Mouse (Mus musculus): ENCODE measurements at regions not wholly inside any gene's neighbourhood (a gene's known extent, or its start where the extent isn't known, plus 50 kb on each side); places are given as distances from the start of the nearest gene placed in this dataset.

DNA sequence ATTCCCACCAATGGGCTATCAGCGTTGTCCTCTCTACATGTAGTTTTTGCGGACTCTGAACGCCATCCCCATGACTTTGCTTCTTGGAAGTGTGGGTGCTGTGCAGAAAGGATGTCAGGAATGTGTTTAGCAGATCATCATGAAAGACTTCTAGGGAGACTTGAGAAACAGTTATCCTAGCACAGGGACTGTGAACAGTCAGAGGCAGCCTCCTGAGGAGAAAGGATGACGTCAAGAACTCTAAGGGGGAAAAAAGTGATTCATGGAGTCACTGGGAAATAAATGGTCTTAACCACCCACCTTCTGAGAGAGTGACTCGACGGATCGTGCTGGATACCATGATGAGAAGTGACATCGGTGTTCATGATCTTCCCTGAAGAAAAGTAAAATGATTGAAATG is 96.5 kb upstream of the Cxcl12 start:
- Histone ChIP-seq H3K36me3 (ENCODE audit: insufficient read depth, low read length) (no peaks in the 10 kb centered on the region), H3K4me3 (ENCODE audit: low read depth, low read length) (no peak overlapping the region), H3K9ac (replicated peaks; ENCODE audit: low read length, poor library complexity, severe bottlenecking) (no peak overlapping the region), H3K27me3 (ENCODE audit: insufficient read depth, low read length) (no peaks in the 10 kb centered on the region), H3K4me2 (ENCODE audit: low read depth, low read length, poor library complexity, severe bottlenecking) (no peak overlapping the region), H3K9me3 (ENCODE audit: low read length) (no peaks in the 10 kb centered on the region), H3K27ac (ENCODE audit: low read depth, low read length) (no peak overlapping the region), H3K4me1 (ENCODE audit: insufficient read depth, low read length) (no peaks in the 10 kb centered on the region)
- TF ChIP-seq CTCF (IDR thresholded peaks at IDR 0.05): no peak
- 81% methylated on average over 8 of the region's 8 CpGs for WGBS
- ATAC-seq (ENCODE audit: low FRiP score): no peak
- no peak for DNase-seq (ENCODE audit: low spot score)

DNA sequence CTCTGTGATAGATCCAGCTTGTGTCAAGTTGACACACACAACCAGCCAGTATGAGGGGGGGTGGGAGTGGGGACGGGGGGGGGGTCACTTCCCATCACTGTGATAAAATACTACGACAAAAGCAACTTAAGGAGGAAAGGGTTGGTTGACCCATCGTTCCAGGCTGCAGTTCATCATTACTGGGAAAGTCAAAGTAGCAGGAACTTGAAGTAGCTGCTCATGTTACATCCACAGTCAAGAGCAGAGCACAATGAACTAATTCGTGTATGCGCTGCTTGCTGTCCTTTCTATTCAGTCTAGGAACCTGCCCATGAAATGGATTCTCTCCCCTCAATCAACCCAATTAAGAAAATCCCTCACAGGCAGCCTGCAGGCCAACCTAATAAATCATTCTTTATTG is 88.8 kb upstream of the Cxcl12 start:
- no peaks in the 10 kb centered on the region for H3K9me3 ChIP-seq (ENCODE audit: low read length)
- H3K4me2 ChIP-seq (ENCODE audit: low read depth, low read length, poor library complexity, severe bottlenecking): no peak overlapping the region
- 72% methylated on average over 5 of the region's 5 CpGs for WGBS
- no peaks in the 10 kb centered on the region for H3K4me1 ChIP-seq (ENCODE audit: insufficient read depth, low read length)
- TF ChIP-seq CTCF (IDR thresholded peaks at IDR 0.05): no peak
- no peaks in the 10 kb centered on the region for H3K27me3 ChIP-seq (ENCODE audit: insufficient read depth, low read length)
- no peak for ATAC-seq (ENCODE audit: low FRiP score)
- H3K9ac ChIP-seq (replicated peaks; ENCODE audit: low read length, poor library complexity, severe bottlenecking): no peak overlapping the region
- DNase-seq (ENCODE audit: low spot score): no peak
- no peak overlapping the region for H3K27ac ChIP-seq (ENCODE audit: low read depth, low read length)
- no peaks in the 10 kb centered on the region for H3K36me3 ChIP-seq (ENCODE audit: insufficient read depth, low read length)
- no peak overlapping the region for H3K4me3 ChIP-seq (ENCODE audit: low read depth, low read length)

DNA sequence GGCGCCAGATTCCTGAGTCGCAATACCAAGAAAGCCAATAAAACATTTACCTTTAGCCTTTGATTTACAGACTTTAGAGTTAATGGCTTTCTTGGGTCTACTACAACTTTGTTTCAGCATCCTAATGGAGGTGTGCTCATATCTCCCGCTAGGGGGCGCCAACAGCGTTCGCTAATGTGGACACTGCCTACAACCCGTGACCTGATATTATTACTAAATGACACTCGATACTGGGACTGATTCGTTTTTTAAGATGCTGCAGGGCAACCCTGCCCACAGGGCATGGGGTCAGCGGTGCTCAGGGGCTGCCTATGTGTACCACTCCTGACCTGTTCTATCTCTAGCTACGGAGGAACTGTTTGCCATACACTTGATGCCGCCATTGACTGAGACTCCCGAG is 87.4 kb upstream of the Cxcl12 start:
- DNase-seq (ENCODE audit: low spot score): peak; percentile 43
- Histone ChIP-seq H3K4me2 (ENCODE audit: low read depth, low read length, poor library complexity, severe bottlenecking) (no peak overlapping the region), H3K36me3 (ENCODE audit: insufficient read depth, low read length) (no peaks in the 10 kb centered on the region), H3K4me3 (ENCODE audit: low read depth, low read length) (no peak overlapping the region), H3K9ac (replicated peaks; ENCODE audit: low read length, poor library complexity, severe bottlenecking) (no peak overlapping the region), H3K9me3 (ENCODE audit: low read length) (no peaks in the 10 kb centered on the region), H3K4me1 (ENCODE audit: insufficient read depth, low read length) (no peaks in the 10 kb centered on the region), H3K27me3 (ENCODE audit: insufficient read depth, low read length) (no peaks in the 10 kb centered on the region), H3K27ac (ENCODE audit: low read depth, low read length) (no peak overlapping the region)
- WGBS: 50% methylated on average over 13 of the region's 13 CpGs
- no peak for ATAC-seq (ENCODE audit: low FRiP score)
- TF ChIP-seq CTCF (IDR thresholded peaks at IDR 0.05): peak; percentile 56

DNA sequence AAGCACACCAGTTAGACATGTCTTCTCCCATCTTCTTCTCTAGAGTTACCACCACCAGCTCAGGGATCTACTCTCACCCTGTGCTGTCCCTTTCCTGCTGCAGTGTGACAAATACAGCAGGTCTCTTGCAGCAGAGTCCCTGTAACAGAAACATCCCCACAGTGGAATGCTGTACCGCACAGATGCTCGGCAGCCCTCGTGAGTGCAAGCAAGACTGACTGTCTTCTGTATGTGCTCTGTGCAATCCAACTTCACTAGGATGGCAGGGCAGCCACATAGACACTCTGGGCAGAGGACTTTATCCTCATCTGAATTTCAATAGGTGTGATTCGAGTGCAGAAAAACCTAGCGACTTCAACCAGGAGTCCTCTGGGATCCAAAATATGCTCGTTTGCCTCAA is 84.1 kb upstream of the Cxcl12 start:
- H3K27me3 ChIP-seq (ENCODE audit: insufficient read depth, low read length): no peaks in the 10 kb centered on the region
- no peak overlapping the region for H3K4me3 ChIP-seq (ENCODE audit: low read depth, low read length)
- 49% methylated on average over 6 of the region's 6 CpGs for WGBS
- DNase-seq (ENCODE audit: low spot score) (no peak), ATAC-seq (ENCODE audit: low FRiP score) (no peak)
- H3K9ac ChIP-seq (replicated peaks; ENCODE audit: low read length, poor library complexity, severe bottlenecking): no peak overlapping the region; the same call in 1 of the 2 replicates
- H3K4me1 ChIP-seq (ENCODE audit: insufficient read depth, low read length): no peaks in the 10 kb centered on the region
- TF ChIP-seq CTCF (IDR thresholded peaks at IDR 0.05): no peak
- H3K36me3 ChIP-seq (ENCODE audit: insufficient read depth, low read length): no peaks in the 10 kb centered on the region
- H3K4me2 ChIP-seq (ENCODE audit: low read depth, low read length, poor library complexity, severe bottlenecking): no peak overlapping the region
- H3K27ac ChIP-seq (ENCODE audit: low read depth, low read length): no peak overlapping the region
- no peaks in the 10 kb centered on the region for H3K9me3 ChIP-seq (ENCODE audit: low read length)

DNA sequence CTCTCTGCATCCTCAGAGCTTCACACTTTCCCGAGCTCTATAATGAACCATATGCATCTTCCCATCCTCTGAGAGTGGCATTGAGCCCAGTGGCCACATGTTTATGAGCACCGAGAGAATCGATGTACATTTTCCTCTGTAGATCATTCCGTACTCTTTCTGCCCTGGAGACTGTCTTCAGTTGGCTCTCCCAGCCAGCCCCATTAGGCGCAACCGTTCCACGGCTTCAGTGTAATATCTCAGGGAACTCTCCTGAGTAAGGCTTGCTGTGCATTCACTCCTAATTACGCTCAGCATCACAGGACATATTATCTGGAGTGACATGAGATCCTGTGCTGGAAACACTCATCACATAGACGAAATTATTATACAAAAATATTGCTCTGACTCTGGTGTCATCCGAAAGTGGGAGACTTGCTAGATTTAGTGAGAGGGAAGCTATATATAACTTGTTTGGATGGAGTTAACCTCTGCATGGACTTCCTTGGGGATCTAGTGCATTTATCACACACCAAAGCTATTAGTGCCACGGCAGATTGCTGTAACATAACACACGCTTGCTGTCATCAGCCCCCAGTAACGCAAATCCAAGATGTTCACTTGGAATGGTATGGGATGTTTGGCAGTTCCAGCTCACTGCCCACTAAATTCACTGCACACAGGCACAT is 83.4 kb upstream of the Cxcl12 start:
- TF ChIP-seq CTCF (IDR thresholded peaks at IDR 0.05): no peak
- 73% methylated on average over 13 of the region's 13 CpGs for WGBS
- peak; percentile 8 for DNase-seq (ENCODE audit: low spot score)
- H3K4me2 ChIP-seq (ENCODE audit: low read depth, low read length, poor library complexity, severe bottlenecking): no peak overlapping the region
- H3K9me3 ChIP-seq (ENCODE audit: low read length): no peaks in the 10 kb centered on the region
- no peaks in the 10 kb centered on the region for H3K4me1 ChIP-seq (ENCODE audit: insufficient read depth, low read length)
- H3K9ac ChIP-seq (replicated peaks; ENCODE audit: low read length, poor library complexity, severe bottlenecking): no peak overlapping the region
- H3K27me3 ChIP-seq (ENCODE audit: insufficient read depth, low read length): no peaks in the 10 kb centered on the region
- H3K36me3 ChIP-seq (ENCODE audit: insufficient read depth, low read length): no peaks in the 10 kb centered on the region
- no peak overlapping the region for H3K4me3 ChIP-seq (ENCODE audit: low read depth, low read length)
- H3K27ac ChIP-seq (ENCODE audit: low read depth, low read length): no peak overlapping the region
- no peak for ATAC-seq (ENCODE audit: low FRiP score)

DNA sequence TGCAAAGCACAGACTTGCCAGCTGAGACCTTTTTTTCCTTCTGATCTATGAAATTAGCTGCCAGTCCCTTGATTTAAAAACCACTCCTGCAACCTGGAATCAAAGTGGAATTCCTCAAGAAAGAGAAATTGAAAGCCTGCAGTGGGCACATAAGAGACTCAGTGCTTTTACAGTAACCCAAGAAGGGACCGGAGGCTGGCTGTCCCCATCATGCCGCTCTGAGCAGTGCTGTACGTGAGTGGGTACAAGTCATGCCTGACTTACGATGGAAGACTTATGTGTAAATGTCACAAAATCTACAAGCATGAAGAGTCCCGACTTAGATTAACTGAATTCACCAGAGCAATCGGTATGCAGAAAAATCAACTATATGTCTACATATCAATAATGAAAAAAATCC is 73.6 kb upstream of the Cxcl12 start:
- H3K9ac ChIP-seq (replicated peaks; ENCODE audit: low read length, poor library complexity, severe bottlenecking): no peak overlapping the region
- no peaks in the 10 kb centered on the region for H3K4me1 ChIP-seq (ENCODE audit: insufficient read depth, low read length)
- H3K36me3 ChIP-seq (ENCODE audit: insufficient read depth, low read length): no peaks in the 10 kb centered on the region
- no peaks in the 10 kb centered on the region for H3K27me3 ChIP-seq (ENCODE audit: insufficient read depth, low read length)
- no peak overlapping the region for H3K4me2 ChIP-seq (ENCODE audit: low read depth, low read length, poor library complexity, severe bottlenecking)
- DNase-seq (ENCODE audit: low spot score): no peak
- TF ChIP-seq CTCF (IDR thresholded peaks at IDR 0.05): no peak
- no peak overlapping the region for H3K4me3 ChIP-seq (ENCODE audit: low read depth, low read length)
- no peak for ATAC-seq (ENCODE audit: low FRiP score)
- no peaks in the 10 kb centered on the region for H3K9me3 ChIP-seq (ENCODE audit: low read length)
- H3K27ac ChIP-seq (ENCODE audit: low read depth, low read length): no peak overlapping the region
- WGBS: 86% methylated on average over 6 of the region's 6 CpGs
